Mouse (Mus musculus) c-Kit-positive CD71-negative TER-119-negative erythroid progenitor cells, embryonic 14.5 days (primary cell): ENCODE results near the gene Nhej1.

Experiments
- DNase-seq: peaks from one replicate; pipeline ENCODE4 v3.0.0-alpha.2; 2013; ENCODE audit warnings: low read depth

Gene Nhej1

GRCm38 (mm10) chr1:74975936-74976335 is 149.1 kb downstream of the Nhej1 start:
- DNase-seq = no peak

- no peak for DNase-seq
Measured at GRCm38 (mm10) chr1:74973590-74973989, 151.4 kb downstream of the Nhej1 start.

- DNase-seq = no peak
Measured at GRCm38 (mm10) chr1:74971353-74972050, 153.5 kb downstream of the Nhej1 start.

GRCm38 (mm10) chr1:74967962-74968580 is 156.9 kb downstream of the Nhej1 start:
- DNase-seq = no peak

- DNase-seq = peak; percentile 68
Measured at GRCm38 (mm10) chr1:74964494-74965215, 160.3 kb downstream of the Nhej1 start.

- no peak for DNase-seq
Measured at GRCm38 (mm10) chr1:74962853-74963227, 162.2 kb downstream of the Nhej1 start.

- no peak for DNase-seq
Measured at GRCm38 (mm10) chr1:74962126-74962852, 162.7 kb downstream of the Nhej1 start.

GRCm38 (mm10) chr1:74961722-74962121 is 163.3 kb downstream of the Nhej1 start:
- DNase-seq = no peak

- DNase-seq = no peak
Measured at GRCm38 (mm10) chr1:74960059-74960458, 164.9 kb downstream of the Nhej1 start.

- no peak for DNase-seq
Measured at GRCm38 (mm10) chr1:74951556-74952210, 173.3 kb downstream of the Nhej1 start, which contains the start of gene Ihh. TSS of gene Ihh (minus strand) at chr1:74951672.

GRCm38 (mm10) chr1:74950576-74951490 is 174.2 kb downstream of the Nhej1 start:
- DNase-seq = no peak

- no peak for DNase-seq
Measured at GRCm38 (mm10) chr1:74950066-74950465, 174.9 kb downstream of the Nhej1 start.

GRCm38 (mm10) chr1:74949666-74950050 is 175.3 kb downstream of the Nhej1 start:
- no peak for DNase-seq

- no peak for DNase-seq
Measured at GRCm38 (mm10) chr1:74948784-74949665, 176.0 kb downstream of the Nhej1 start.

GRCm38 (mm10) chr1:74947986-74948670 is 176.9 kb downstream of the Nhej1 start:
- no peak for DNase-seq

GRCm38 (mm10) chr1:74941651-74942360 is 183.2 kb downstream of the Nhej1 start:
- no peak for DNase-seq

- DNase-seq = no peak
Measured at GRCm38 (mm10) chr1:74939762-74940161, 185.2 kb downstream of the Nhej1 start.

GRCm38 (mm10) chr1:74936221-74936830 is 188.7 kb downstream of the Nhej1 start:
- no peak for DNase-seq
